Mouse (Mus musculus) mesoderm, embryonic 11.5 days (tissue): ENCODE measurements at regions not wholly inside any gene's neighbourhood (a gene's known extent, or its start where the extent isn't known, plus 50 kb on each side); places are given as distances from the start of the nearest gene placed in this dataset.
A peak's percentile ranks its signal among the peaks of the same experiment; 100 is the strongest.

Experiments used
- DNase-seq: peaks from one replicate; pipeline ENCODE4 v3.0.0-alpha.2; 2012; ENCODE audit warnings: low read depth, low spot score

- DNase-seq = no peak
These were observed 1222.2 kb upstream of the Flrt2 start for GRCm38 (mm10) chr12:94469850-94470249.

DNA sequence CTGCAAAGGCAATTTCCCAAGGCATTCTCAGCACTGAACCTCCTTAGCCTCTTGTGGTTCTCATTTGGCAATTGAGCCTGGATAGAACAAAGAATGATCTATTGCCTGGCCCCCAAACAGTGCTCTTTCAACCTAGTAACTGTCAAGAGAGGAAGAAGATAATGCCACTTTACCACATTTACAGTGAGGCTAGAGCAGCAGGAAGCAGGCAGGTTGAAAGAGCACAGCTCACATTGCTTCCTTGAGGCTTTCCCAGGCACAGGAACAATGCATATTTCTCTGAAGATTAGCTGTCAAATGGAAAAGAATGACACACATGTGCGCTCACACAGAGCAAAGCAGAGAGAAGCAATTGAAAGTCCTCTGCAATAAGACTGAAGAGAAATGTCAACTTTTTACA, 1221.0 kb upstream of the Flrt2 start:
- peak; percentile 43 for DNase-seq

- DNase-seq = no peak
These were observed 1203.3 kb upstream of the Flrt2 start for GRCm38 (mm10) chr12:94488721-94489120.

DNA sequence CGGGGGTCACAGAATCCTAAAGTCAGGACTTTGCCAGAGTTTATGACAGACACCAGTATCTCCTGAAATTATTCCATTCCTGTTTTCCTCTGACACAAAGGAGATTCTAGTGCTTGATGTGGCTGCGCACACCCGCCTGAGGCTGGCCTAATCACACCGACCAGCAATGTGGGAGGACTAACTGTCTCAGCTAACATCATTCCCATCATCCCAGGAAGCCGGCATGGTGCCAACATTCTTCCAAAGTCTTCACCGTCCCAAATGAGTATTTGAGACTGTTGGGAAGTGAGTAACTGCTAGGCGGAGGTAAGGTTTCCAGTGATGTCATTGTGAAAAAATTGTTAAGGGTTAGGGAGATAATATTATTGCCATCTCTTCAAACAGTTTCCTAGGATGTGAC, 1183.9 kb upstream of the Flrt2 start:
- peak; percentile 13 for DNase-seq

DNA sequence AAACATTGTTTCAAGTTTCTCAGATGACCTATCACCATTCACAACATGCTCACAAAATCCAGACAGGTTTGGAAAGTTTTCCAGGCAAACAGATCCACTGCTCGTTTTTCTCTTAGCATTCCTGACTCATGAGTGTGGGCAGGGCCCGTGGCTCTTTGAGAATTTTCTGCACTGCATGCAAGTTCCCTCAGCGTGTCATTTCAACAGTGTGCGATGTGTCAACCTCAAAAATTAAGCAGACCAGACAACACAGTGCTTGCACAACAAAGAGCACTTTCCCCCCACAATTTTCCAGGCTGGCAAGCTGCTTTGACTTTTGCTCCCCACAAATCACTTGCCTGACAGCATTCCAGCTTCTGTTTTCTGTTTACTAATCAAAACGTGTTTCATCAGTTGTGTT, 1182.2 kb upstream of the Flrt2 start:
- peak; percentile 17 for DNase-seq

GRCm38 (mm10) chr12:94544706-94545105, 1147.3 kb upstream of the Flrt2 start:
- DNase-seq = no peak

- no peak for DNase-seq
These were observed 1131.4 kb upstream of the Flrt2 start for GRCm38 (mm10) chr12:94560374-94561194.

GRCm38 (mm10) chr12:94574981-94575380, 1117.0 kb upstream of the Flrt2 start:
- no peak for DNase-seq

GRCm38 (mm10) chr12:94580345-94580744, 1111.7 kb upstream of the Flrt2 start:
- DNase-seq = no peak

- no peak for DNase-seq
These were observed 1107.7 kb upstream of the Flrt2 start for GRCm38 (mm10) chr12:94584309-94584708.

GRCm38 (mm10) chr12:94587031-94587430, 1105.0 kb upstream of the Flrt2 start:
- DNase-seq = no peak

DNA sequence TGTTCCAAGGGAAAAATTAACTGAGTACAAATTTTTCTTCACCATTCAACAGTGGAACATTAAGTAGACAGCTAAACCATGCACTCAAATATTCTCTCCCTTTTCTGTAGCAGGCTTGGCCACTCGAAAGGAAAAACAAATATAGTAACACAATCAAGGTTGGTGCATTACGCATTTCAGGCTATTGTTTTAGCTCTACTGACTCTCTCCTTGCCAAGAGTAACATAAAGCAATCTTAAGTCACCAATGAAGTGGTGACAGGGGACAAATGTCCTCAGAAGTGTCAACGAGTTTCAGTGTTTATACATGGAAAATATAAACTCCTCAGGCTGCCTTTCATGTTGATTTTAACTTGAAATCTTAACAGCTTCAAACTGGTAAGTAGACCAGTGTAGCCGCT, 1103.4 kb upstream of the Flrt2 start:
- no peak for DNase-seq

GRCm38 (mm10) chr12:94589033-94589432, 1103.0 kb upstream of the Flrt2 start:
- peak; percentile 47 for DNase-seq

GRCm38 (mm10) chr12:94605566-94605965, 1086.5 kb upstream of the Flrt2 start:
- no peak for DNase-seq

- DNase-seq = peak; percentile 11
These were observed 1055.5 kb upstream of the Flrt2 start for GRCm38 (mm10) chr12:94636555-94636954.

GRCm38 (mm10) chr12:94640153-94640552, 1051.9 kb upstream of the Flrt2 start:
- no peak for DNase-seq

DNA sequence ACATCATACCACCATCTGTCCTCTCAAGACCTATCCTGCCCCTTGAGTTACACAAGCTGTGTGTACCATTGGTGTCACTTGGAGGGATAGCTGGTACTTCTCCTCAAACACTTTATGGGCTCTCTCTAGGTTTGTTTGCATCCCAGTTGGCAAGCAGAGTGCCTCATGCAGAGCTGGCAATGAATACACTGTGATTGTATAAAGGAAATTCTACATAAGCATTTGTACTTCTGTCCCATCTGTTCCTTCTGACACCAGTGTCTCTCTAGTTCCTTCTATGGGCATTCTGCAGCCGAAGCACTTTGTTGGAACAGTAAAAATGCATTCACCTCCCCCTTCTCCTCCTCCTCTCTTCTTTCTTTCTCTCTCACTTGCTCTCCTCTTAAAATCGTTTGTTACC, 1046.7 kb upstream of the Flrt2 start:
- DNase-seq = no peak

- no peak for DNase-seq
These were observed 1022.0 kb upstream of the Flrt2 start for GRCm38 (mm10) chr12:94670035-94670434.

DNA sequence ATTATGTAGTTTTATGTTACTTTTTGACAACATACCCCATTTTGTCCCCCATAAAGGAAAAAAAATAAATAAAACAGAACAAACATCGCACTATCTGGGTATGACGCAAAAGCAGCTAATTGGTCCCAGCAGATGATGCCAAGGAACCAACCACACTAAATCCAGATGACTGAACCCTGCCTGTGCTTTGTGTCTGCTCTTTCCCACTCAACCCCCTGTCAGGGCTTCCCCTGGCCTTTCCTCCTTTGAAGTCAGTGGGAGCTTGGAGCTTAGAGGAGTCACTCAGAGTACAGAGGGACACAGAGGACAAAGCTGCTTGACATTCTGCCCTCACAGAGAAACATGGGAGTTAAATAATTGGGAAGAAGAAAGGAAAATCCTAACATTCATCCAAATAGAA, 1017.1 kb upstream of the Flrt2 start:
- DNase-seq = peak; percentile 37

DNA sequence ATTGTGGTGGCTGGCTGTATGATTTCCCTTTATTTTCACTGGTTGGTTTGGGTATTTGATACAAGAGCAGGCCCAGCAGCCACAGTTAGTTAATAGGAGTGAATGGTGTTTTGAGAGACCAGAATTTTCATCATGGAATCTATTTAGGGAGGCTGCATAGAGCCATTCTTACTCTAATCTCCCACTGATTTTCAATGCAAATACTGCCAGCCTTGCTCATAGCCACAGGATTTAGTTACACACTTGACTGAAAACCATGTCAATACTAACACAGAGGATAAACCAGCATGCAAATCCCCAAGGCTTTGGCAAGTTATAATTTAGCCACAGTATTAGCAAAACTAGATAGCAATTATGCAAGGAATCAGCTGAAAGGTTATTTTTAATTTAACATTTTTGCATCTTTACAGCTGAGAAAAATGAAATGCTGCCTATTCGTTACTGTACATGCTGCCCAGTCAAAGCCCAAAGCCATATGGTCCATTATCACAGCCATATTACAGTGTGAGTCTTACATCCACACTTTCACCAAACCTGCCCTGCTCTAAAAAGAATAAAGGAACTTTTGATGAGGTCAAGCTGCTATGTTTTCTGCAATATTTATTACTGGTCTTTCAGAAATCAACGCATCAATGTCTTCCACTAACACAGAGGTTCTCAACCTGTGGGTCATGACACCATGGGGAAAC, 1000.5 kb upstream of the Flrt2 start:
- no peak for DNase-seq

GRCm38 (mm10) chr12:94731391-94731790, 960.6 kb upstream of the Flrt2 start:
- DNase-seq = no peak

DNA sequence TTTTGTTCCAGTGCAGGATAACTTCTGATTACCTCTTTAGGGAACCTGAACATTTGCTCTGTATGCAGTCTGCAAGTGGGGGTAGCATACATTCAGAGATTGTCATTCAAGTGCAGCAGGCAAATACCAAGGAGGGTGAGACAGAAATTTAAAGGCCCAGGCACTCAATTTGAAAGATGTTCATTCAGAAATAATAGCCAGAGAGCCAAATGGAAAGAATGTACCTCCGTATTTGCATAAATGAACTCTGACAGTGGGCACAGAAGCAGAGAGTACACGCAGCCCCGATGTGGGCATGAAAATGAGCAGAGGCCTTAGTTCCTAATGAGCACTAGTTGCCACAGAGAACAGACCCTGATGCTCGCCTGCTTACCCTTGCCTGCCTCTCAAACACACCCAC, 958.8 kb upstream of the Flrt2 start:
- DNase-seq = no peak

DNA sequence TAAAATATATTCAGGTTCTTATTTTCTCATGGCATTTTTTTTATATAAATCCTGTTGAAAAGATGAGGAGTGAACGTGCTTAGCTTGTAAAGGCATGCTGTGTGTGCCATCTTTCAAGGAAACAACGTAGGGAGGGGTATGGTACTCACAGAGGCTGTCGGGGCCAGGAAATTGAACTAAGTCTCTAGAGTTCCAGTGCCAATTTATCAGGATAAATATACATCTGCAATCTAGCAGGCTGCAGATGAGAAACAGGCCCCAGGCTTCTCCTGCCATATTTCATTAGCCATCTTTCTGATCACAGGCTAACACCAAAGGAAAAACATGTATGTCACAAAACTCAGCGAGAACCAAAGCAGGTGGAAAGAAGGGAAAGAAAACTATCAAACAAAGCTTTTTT, 954.8 kb upstream of the Flrt2 start:
- DNase-seq = peak; percentile 12
